Mouse (Mus musculus) right cerebral cortex, adult 18-20 months (tissue): ENCODE results near the gene Slc31a1.

Experiments used
- DNase-seq: peaks from one replicate; pipeline ENCODE4 v3.0.0; 2022; ENCODE audit warnings: mixed read lengths

Gene Slc31a1

DNA sequence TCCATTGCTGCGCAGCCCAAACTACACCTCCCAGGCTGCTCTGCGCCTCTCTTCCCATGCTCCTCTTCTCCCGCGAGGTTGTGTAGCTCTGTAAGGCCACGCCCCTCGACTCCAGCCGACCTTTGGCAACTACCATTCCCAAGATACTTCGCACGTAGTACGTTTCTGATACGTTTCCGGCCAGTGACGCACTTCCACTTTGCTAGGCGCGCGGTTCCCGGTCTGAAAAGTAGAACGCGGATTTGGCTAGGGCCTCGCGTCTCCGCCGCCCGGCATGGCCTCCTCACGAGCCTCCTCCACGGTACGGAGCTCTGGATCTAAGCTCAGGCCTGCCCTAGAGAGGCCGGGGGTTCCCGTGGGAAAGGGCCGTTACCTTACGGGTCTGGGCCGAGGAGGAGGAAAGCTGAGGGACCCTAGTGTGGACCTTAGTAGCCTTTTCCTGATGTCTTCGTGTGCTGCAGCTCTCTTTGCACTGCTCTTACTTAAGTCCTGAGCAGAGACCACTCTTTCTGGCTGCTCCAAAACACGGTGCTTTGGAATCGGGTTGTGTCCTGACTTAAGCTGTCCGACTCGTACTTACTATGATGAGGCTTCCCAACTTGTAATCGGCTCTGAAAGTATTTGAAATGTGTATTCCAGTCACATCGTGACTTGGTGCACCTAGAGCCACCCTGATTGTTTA is 48.2 kb downstream of the Slc31a1 start, which contains the start of the genes Cdc26 and Prpf4:
Gene Cdc26, minus strand, starts transcription at position 42 of the 682 bp plus-strand sequence.
Gene Prpf4, plus strand, starts transcription at position 197 of the 682 bp plus-strand sequence.
- DNase-seq, result peak; percentile 99

GRCm38 (mm10) chr4:62409615-62410014 is 49.1 kb downstream of the Slc31a1 start:
- no peak for DNase-seq

- no peak for DNase-seq
These were observed 49.8 kb downstream of the Slc31a1 start for GRCm38 (mm10) chr4:62410325-62410724.

DNA sequence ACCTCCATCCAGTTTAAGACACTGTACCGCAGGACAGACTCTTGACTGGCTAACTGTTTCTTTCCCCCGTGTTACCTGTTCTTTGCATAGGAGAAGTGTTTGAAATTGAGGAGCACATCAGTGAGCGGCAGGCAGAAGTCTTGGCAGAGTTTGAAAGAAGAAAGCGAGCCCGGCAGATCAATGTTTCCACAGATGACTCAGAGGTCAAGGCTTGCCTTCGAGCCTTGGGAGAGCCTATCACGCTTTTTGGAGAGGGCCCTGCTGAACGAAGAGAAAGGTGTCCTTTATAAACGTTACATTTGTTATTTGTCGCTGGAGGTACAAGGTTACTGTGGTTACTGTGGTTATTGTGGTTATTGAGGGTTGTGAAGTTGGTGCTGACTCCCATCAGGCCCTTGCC is 51.1 kb downstream of the Slc31a1 start:
- no peak for DNase-seq

DNA sequence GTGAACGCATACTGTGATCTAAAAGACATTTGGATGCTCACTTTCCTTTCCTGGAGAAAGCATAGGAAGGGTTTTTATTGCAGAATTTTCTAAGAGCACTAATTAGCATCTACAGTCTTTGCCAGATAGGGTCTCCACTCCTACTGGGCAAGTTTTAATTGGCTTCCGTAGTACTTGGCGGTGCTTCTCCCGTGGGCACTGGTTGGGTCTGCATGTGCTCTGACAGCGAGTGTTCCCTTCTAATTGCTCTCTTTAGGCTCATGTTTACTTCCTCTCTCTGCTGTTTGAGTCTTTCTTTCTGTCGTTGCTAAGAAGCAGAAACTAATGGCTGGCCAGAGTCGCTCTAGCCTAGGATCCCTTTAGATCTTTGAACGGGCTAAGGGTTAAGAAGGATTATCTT is 57.9 kb downstream of the Slc31a1 start:
- peak; percentile 20 for DNase-seq

DNA sequence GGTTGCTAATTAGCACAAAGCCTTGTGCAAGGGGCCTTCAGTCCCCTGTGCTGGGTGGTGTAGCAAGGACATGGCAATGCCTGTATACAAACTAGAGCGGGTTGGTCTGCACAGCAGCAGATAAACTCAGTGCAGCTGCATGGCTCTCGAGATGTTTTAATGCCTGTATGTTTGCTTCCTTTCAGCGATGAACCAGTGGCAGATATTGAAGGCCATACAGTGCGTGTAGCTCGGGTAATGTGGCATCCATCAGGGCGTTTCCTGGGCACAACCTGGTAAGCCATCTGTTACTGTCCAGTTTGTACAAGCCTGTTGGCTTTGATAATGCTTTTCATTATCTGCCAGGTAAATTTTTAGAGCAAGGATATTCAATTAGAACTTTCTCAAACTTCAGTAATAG is 58.6 kb downstream of the Slc31a1 start:
- no peak for DNase-seq

GRCm38 (mm10) chr4:62425891-62426290 is 65.4 kb downstream of the Slc31a1 start:
- DNase-seq, result no peak

GRCm38 (mm10) chr4:62427978-62428758 is 67.6 kb downstream of the Slc31a1 start:
- DNase-seq, result no peak

DNA sequence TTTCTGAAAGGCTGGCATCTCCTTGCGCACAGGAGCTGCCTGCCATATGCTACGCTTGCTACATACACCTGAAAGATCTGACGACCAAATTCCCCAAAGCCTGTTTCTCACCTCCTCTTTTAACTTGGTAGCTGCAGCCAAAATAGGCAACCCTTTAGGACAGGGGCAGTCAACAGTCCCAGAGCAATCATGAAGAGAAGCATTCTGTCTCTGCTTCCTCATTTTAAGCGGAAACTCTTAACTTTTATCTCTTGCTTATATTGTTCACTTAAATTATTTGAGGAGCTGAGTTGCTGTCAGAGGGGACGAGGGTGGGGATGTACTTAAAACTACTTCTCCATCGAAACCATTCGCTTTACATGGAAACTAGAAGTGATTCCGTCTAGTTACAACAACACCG is 69.1 kb downstream of the Slc31a1 start:
- DNase-seq, result no peak

DNA sequence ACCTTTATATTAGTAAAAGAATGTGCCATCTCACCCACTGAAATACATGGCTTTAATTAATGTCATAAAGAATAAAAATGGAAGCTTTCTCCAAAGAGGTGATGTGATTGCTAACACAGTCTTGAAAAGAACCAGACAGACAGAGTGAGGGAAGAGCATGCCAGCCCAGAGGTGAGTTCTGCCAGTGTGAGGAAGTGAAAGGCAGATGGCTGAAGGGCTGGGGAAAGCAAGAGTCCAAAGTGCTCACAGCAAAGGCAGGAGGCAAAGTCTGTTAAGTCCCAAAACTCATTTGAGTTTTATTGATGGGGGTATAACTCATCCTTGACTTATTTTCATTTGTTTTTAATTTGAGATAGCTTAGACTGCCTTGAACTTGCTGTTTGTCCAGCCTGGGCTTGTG is 70.2 kb downstream of the Slc31a1 start:
- DNase-seq, result no peak

- DNase-seq, result no peak
These were observed 71.0 kb downstream of the Slc31a1 start for GRCm38 (mm10) chr4:62431522-62431921.

DNA sequence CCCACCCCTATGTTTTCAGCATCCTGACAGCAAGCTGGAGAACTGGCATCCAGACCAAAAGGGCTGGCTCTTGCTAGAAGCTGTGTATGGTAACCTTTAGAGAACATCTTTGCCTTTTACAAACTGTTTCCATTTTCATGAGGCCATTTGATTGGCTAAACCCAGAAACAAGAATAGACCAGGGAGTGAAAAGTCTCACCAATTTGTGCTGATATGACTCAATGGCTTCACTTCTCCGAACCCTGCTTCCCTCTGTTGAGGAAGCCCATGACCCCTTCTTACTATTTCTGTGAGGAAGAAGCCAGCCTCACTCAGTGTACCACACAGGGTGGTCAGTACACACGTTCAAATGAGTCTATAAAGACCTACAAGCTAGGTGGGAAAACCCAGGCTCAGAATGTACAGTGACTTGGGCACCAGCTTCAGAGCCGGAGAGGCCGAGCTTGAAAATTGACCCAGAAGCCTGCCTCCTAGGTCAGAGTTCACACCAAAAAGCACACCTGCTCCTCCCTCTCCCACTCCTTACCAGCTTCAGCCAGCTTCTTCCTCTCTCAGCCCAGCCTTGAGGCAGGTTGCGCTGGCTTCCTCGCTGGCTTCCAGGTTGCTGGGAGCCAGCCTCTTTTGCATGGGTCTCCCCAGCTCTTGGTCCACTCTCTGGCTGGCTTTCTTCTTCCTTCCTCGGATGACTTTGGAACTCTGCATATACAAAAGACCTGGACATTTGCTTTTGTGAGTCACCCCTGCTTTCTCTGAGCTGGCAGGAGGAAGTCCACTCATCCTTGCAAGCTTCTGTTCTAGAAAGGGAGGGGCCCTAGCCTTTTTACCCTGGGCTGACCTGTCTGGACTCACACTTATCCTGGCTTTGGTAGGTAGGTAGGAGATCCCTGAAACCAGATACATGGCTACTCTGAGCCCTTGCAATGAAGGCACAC is 73.7 kb downstream of the Slc31a1 start:
- no peak for DNase-seq

DNA sequence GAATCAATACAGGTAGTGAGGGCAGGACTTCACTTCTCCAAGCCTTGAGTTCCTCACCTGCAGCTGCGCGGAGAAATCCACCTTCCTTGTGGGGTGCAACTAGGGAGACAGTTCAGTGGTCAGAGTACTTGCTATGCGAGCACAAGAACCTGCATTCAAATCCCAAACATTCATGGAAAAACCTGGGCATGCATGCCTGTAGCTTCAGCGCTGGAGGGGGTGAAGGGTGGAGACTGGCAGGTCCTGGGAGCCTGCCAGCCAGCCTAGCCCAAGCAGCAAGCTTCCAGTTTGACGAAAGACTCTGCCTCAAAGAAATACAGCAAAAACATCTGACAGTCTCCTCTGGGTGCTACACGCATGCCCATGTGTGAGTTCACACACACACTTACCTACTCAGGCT is 74.6 kb downstream of the Slc31a1 start, which contains the start of gene Rnf183:
Gene Rnf183, minus strand, starts transcription at position 172 of the 400 bp plus-strand sequence.
- DNase-seq, result no peak

- no peak for DNase-seq
These were observed 76.8 kb downstream of the Slc31a1 start for GRCm38 (mm10) chr4:62437256-62437778.

GRCm38 (mm10) chr4:62437871-62438270 is 77.3 kb downstream of the Slc31a1 start:
- DNase-seq, result no peak

DNA sequence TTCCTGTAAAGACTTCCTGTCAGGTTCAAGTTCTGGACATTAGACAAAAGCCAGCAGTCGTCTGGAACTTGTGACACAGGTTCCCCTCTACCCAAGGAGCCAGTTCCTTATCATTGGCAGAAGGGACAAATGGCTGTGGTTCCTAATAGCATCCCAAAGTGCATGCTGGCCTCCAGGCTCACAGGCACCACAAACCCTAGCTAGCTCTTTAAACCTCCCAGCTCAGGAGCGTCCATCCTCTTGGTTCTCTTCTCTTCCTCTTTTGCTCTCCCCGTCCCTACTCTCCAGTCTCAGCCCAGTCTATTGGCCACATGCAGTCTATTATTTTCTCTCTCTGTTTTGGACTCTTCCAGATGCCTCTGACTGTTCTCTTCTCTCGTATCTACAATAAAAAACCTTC is 79.3 kb downstream of the Slc31a1 start:
- no peak for DNase-seq

GRCm38 (mm10) chr4:62440544-62440943 is 80.0 kb downstream of the Slc31a1 start:
- DNase-seq, result no peak

GRCm38 (mm10) chr4:62440986-62441385 is 80.5 kb downstream of the Slc31a1 start:
- DNase-seq, result no peak
